Mouse (Mus musculus) frontal cortex, postnatal 36 days (tissue): Measurements from ENCODE around the gene Zcchc24.

ENCODE experiments used
- DNase-seq, 2 experiments: peaks; one replicate each; pipeline ENCODE4 v3.0.0; 2022; ENCODE audit warnings: low spot score in 2 of 2

The Zcchc24 gene

GRCm38 (mm10) chr14:25776294-25776693 is 7.5 kb upstream of the Zcchc24 start:
- no peak for DNase-seq

DNA sequence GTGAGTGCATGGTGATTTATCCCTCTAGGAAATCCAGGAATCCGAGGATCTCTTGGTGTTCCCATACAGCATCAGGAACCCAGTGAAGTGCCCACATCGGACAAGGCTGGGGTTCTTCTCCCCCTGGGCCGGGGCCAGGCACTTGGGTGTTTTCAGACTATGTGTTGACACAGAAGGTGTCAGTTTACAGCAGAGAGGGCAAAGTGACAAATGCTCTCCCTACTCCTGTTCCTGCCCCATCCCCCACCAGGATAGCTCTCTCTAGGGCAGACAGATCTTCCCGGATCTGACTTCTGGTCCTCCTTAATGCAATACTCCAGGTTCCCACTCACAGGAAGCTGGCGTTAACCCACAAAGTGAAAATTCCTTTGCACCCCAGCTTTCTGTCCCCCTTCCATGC is 5.3 kb upstream of the Zcchc24 start:
- no peak for DNase-seq

DNA sequence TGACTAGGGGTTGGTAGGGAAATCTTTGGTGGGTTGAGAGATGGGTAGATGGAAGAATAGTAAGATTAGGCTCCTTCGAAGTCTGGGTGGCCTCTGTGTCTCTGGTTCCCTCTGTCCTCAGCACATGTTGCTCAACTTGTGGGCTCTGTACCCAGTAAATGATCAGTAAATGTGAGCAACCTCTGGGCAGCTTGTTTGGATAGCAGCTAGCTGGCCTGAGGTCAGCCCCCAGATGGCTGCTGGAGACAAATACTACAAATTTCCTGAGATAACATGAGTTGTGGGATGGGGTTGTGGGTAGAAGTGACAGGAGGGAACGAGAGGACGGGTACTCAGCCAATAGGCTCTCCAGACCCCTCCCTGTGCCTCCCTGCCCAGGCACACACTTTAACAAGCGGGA is 4.2 kb upstream of the Zcchc24 start:
- no peak for DNase-seq

DNA sequence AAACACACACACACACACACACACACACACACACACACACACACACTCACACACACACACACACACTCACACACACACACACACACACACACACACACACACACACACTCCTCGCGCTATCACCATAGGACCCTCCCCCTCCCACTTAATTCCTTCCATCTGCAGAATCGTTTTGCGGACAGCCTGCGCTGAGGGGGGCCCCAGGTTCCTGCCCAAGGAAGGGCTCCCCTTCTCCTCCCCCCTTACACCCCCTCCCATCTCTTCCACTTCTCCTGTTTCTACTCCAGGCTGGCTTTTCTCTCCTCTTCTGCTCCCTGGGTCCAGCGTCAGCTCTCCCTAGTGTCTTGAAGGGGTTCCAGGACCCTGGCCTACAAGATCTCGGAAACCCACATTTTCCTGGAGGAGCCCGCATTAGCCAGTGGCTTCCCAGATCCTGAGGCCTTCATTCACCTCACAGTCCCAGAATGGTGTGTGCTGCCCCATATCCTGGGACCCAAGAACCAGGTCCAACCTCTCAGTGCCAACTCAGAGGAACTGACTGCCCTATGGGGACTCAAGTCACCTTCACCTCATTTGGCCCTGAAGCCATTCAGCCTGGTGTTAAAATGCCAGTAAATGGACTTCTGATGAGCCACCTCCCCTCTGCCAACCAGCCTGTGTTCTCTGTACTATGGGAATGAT is 927 bp upstream of the Zcchc24 start:
- DNase-seq = no peak

DNA sequence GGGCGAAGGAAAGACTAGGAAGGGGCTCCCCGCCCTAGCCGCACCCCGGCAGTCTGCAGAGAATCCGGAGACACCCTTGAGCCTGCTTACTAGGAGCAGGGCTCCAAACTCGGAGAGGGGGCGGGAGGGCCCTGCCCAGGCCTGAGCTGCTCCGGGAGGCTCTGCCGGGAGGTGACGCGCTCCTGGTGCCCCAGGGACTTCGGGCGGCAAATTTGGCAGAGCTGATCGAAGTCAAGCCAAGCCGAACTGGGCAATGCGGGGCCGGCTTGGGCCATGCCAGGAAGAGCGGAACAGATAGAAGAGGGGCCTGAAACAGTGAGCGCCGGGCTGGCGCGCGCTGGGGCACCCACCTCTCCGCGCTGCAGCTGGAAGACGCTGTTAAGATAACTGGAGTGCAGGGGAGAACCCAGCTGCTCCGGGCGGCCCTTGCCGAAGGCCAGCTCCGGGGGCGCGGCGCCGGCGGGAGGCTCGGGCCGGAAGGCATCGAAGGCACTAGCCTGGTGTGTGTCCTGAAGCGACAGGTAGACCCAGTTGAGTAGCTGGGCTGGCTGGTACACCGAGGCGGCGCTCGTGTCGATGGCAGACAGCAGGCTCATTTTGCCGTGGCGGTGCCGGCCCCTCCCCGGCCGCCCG is 462 bp downstream of the Zcchc24 start:
- peak in 1 of 2 experiments; percentile 33 for DNase-seq

DNA sequence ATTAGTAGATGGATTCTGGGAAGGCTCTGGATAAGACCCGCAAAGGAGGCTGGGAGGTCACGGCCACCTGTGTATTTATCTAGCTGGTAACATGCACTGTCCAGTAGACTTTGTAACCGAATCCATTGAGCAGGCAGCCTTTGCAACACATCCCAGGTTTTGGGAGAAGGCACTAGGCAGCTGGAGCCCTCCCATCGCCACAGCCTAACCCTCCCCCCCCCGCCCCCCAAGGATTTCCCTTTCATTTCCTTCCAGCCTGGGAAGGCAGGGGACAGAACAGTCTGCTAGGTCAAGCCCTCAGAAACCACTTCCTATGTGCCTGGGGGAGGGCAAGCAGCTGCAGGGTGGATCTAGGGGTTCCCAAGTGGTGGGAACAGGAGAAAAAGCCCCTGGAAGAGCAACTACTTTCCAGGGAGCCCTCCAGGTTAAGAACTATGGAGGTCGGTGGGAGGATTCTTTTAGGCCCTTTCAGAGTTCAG is 1.1 kb downstream of the Zcchc24 start:
- DNase-seq = no peak

DNA sequence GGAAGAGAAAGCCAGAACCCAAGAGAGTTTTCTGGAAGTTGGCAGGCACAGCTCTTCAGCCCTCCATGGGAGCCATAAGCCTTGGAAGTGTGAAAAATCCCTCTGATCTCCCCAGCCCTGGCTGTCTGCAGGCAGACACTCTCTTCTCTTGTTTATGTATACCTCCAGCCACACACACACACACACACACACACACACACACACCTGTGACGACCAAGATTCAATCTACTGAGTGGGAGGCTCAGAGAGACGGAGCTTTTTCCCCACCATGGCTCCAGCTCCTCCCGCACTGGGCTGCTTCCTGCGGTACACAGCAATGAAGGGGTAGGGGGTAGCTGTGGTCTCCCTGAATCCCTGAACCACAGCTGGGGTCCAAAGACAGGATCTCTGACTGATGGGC is 2.4 kb downstream of the Zcchc24 start:
- DNase-seq = no peak

- peak; percentile 52 to 65 for DNase-seq
These were observed 2.9 kb downstream of the Zcchc24 start for GRCm38 (mm10) chr14:25765921-25766320.

GRCm38 (mm10) chr14:25765146-25765545 is 3.7 kb downstream of the Zcchc24 start:
- DNase-seq = no peak

- no peak for DNase-seq
These were observed 7.7 kb downstream of the Zcchc24 start for GRCm38 (mm10) chr14:25761184-25761583.

DNA sequence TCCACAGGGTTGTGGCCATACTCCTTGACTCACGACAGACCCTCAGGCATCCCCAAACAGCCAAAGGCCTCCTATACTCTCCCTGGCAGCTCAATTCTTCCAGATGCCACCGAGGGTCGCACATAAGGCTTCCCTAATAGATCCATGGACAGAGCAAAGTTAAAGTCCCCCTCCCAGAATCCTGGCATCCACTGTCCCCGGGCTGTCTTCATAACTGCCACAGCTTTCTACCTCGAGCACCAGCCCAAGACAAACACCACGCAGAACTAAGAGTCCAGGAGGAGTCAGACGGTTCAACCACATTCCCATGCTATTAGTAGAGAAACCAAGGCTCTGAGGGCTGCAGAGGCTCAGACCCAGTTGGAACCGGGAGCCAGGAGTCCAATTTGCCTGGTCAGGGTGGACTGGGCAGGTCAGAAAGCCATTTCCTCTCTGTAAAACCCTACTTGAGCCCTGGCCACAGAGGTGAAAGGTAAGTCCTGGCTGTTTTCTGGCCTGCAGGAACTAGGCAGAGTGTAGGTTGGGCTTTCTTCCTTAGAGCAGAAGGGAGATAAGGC is 8.8 kb downstream of the Zcchc24 start:
- DNase-seq = no peak

DNA sequence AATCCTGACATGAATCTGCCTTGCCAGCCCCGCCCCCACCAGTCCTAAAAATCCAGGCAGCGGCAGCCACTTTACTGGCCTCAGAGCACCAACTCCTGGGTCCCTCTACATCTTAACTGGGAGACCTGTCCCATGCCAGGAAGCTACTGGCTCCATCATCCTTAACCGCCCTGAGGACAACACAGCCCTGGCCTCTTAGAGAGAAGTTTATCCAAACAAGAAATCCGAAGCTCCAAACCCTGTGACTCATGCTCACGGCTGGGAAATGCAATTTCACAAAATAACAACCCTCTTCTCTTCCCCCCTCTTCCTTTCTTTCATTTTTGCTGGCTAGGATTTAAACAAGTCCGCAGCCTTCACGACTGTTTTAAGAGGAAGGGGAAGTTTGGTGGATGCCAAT is 9.3 kb downstream of the Zcchc24 start:
- no peak for DNase-seq

DNA sequence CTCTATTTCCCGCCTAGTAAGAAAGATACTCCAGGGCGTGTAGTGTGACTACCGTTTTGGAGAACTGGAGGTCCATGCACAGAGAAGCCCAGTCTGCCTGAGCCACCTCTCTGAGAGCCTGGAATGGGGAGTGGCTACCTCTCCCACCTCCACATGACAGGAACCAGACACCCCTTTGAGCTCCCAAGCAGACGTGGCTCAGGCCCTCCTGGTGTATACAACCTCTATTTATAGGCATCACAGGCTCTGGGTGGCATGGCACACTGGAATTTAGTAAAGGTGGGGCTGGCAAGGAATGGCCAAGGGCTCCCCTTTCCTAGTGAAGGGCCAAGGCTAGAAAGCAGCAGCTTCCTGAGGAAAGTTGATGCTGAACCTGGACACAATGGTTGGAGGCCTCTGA is 10.9 kb downstream of the Zcchc24 start:
- no peak for DNase-seq

DNA sequence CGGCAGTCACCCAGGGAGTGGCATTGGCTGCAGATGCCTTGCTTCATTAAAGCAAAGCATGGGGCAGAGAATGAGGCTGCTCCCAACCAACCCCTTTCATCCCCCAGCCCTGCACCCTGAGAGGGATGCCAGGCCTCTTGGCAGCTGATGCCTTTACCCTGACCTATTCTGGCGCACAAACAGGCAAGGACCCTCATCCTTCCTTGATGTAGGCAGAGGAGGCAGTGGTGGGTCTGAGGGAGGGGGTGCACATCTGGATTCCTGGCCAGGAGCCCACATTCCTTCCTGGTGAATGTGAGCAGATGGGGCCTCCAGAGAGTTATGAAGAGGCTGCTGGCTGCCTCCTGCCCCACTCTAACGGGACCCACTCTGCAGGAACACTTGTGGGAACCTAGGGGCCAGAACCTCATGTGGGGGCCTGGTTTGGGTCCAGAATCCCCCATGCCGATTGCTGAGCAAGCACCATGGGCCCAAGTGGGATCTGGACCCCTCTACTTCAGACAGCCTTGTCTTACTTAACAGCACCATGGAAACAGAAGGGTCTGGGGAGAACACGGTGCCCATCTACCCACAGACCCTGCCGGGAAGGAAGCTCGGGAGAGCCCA is 12.4 kb downstream of the Zcchc24 start:
- no peak for DNase-seq

DNA sequence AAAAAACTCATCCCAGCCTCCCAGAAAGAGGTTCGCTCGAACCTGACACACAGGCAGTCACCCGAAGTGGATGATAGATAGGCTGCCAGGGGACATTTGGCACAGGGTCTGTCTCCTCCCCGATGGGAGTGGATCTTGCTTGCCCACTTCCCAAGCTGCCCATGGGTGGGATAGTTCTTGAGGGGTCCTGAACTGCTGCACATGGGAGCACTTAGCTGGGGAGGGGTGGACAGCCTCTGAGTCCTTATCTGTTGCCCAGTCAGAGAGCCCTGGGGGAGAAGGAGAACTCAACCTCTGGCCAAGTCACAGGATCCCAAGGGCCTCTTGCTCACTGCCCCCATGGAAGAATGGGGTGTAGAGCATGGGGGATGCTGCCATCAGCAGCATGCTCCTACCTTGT is 13.3 kb downstream of the Zcchc24 start:
- DNase-seq = no peak

DNA sequence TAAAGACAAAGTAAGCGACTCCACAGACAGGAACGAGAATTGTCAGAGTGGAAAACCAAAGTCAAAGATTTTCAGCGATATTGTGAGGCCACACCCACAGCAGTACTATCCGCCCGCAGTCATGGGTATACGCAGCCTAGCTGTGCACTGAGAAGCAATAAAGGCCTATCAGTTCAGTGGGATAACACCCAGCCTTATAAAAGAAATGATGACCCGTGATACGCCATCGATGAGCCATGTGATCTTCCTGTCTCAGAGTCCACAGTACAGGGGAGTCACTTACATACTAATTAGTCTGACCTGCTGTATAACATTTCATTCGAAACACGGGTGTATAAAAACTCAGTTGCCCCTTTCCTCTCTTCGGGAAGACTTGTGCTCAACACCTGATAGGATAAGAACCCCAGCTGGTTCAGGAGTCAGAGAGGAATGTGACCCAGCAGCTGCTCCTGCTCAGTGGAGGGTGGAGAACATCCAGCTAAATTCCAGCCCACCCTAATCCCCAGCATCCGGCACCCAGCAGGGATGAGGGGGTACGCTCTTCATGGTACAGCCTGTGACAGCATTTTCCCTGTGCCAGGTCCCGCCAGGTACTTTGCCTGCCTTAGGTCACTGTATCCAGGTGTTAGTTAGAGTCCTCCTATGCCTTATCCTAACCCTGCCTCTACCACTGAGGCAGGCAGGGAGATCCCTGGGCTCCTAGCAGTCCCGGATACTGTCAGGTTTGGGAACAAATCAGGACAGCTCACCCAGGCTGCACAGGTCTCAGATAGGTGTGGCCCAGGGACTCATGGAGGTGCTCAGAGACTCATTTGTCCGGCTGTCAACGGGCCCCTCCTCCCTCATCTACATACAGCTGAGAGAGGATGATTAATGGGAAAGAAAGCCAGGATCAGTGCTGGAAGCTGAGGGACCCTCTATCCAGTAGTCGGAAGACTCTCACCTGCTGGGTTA is 14.0 kb downstream of the Zcchc24 start:
- no peak for DNase-seq

- no peak for DNase-seq
These were observed 15.8 kb downstream of the Zcchc24 start for GRCm38 (mm10) chr14:25753021-25753420.

GRCm38 (mm10) chr14:25751067-25751466 is 17.8 kb downstream of the Zcchc24 start:
- DNase-seq = no peak

DNA sequence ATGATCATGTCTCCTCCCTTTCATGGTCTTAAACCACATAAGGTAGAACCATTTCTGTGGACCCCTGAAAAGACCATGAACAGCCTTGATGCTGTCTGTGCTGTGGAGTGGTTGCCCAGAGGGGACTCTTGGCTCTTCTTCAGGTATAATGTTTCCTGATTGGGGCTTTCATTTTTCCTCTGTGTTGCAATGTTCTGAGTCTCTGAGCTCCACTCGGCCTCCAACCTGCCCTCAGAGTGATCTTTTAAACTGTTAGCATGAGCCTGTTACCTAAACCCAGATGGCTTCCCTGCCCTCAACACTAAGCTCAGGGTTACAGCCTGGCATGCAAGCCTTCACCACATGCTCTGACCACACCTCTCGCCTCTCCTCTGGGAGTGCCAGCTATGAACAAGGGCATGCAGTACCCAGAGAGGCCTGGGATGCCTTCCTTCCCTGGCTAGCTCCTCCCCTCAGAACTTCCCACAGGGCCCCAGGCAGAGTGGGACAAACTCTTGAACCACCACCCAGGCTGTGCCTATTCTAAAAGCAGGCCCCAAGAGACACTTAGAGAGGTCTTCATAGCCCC is 18.3 kb downstream of the Zcchc24 start:
- DNase-seq = no peak

DNA sequence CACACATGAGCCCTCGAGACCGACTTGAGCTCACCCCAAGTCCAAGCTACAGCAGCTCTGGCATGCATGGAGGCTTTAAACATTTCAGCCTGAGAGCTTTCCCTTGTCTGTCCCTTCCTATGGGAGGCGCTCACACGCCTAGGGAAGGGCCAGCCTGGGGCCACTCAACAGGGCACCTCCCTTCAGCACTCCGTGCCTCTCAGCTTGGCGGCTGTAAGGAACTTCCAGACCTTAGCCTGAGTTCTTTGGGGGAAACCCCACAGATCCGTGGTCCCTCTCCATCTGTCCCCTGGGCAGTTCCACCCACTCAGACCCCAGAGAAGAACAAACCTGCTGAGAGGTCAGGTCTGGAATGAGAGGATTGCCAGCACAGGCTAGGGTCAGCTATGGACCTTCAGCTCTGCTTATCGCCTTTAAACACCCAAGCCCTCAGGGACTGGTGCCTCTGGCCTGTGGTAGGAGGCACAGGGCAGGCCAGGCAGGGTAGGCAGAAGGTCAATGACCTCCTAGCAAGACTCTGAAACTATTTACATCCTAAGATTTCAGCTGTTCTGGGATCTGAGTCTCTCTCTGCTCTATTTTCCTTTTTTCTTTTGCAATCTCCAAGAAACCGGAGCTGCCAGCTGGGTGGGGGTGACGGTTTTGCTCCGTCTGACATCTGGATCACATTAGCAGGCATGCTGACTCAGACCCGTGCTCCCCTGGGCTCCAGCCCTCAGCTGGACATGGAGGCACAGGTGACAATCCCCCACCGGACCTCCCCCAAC is 19.5 kb downstream of the Zcchc24 start:
- DNase-seq = no peak
